ENCODE assay signal across 9 mouse cellular contexts in genomic region chr6:116135971-116136632, GRCm38 (mm10). TPM values are rescaled to one million over a fixed set of nuclear protein-coding genes. Genes with fewer than 3 reads are reported as not detected.
DNase-seq lines count a peak whose midpoint lies in the region; ATAC-seq and TF ChIP-seq lines count a peak whose summit lies in the region.
"Had no signal": no experiment of that assay in that cellular context is flagged by ENCODE, and none has a peak within 500 bp of the region (broad histone marks: within the 10 kb centered on the region; RNA-seq: fewer than 3 reads in every experiment).

No protein-coding gene starts in this region.

- WGBS in kidney, embryonic 15.5 days: 59% methylated on average over 7 of the region's 7 CpGs
- WGBS in heart, embryonic 14.5 days: 42% methylated on average over 7 of the region's 7 CpGs
- WGBS in lung, adult 2 months: 23% methylated on average over 7 of the region's 7 CpGs

- ATAC-seq in kidney, embryonic 15.5 days (replicated peaks; ENCODE audit: low FRiP score): no peak
- peak; percentile 66 for ATAC-seq in activated CD4-positive, CD25-positive, alpha-beta regulatory T cell, adult 4 months
- ATAC-seq in heart, embryonic 14.5 days (ENCODE audit: insufficient number of reproducible peaks, insufficient read depth, low FRiP score, low read depth): no peak

- no peak overlapping the region for H3K9ac ChIP-seq in kidney, embryonic 15.5 days
- no peak overlapping the region for H3K9ac ChIP-seq in heart, embryonic 14.5 days (ENCODE audit: low read length)
- H3K9ac ChIP-seq: limb, embryonic 12.5 days had no signal

- H3K4me2 ChIP-seq in kidney, embryonic 15.5 days: no peak overlapping the region
- H3K4me2 ChIP-seq in heart, embryonic 14.5 days (ENCODE audit: low read length): peak overlapping the region; percentile 24; the same call in 1 of the 2 replicates
- H3K4me2 ChIP-seq: limb, embryonic 12.5 days had no signal

- peak; percentile 9; the same call in 1 of the 2 replicates for TF ChIP-seq CTCF in lung, adult 2 months (IDR thresholded peaks at IDR 0.05; ENCODE audit: insufficient read depth, low read length)

- no peak for TF ChIP-seq POLR2A in lung, adult 2 months (IDR thresholded peaks at IDR 0.05; ENCODE audit: borderline replicate concordance, extremely low read depth, low read depth, low read length)

- H3K4me3 ChIP-seq in kidney, embryonic 15.5 days (replicated peaks): no peak overlapping the region
- no peak overlapping the region for H3K4me3 ChIP-seq in heart, embryonic 14.5 days (ENCODE audit: control insufficient read depth in 1 of 2, insufficient read depth in 1 of 2, low read depth in 1 of 2, low read length in 2 of 2)
- no peak overlapping the region for H3K4me3 ChIP-seq in lung, adult 2 months (replicated peaks; ENCODE audit: extremely low read depth, low read depth, low read length)
- H3K4me3 ChIP-seq: limb, embryonic 12.5 days had no signal

- H3K9me3 ChIP-seq in kidney, embryonic 15.5 days (replicated peaks): no peaks in the 10 kb centered on the region
- H3K9me3 ChIP-seq in heart, embryonic 14.5 days (ENCODE audit: control insufficient read depth, low read length): no peaks in the 10 kb centered on the region
- H3K9me3 ChIP-seq: limb, embryonic 12.5 days had no signal

- H3K36me3 ChIP-seq in kidney, embryonic 15.5 days: peaks cover 7% of the 10 kb centered on the region
- peaks cover 10% of the 10 kb centered on the region for H3K36me3 ChIP-seq in heart, embryonic 14.5 days (ENCODE audit: control insufficient read depth, insufficient read depth, low read length)

- no peaks in the 10 kb centered on the region for H3K27me3 ChIP-seq in kidney, embryonic 15.5 days
- H3K27me3 ChIP-seq in heart, embryonic 14.5 days (ENCODE audit: control insufficient read depth, insufficient read depth, low read length): no peaks in the 10 kb centered on the region
- H3K27me3 ChIP-seq: limb, embryonic 12.5 days had no signal

- no peaks in the 10 kb centered on the region for H3K4me1 ChIP-seq in kidney, embryonic 15.5 days
- peaks cover 0 to 3% of the 10 kb centered on the region in 2 experiments; a peak in 1 of 4 replicates for H3K4me1 ChIP-seq in heart, embryonic 14.5 days (ENCODE audit: control insufficient read depth in 2 of 2, insufficient read depth in 2 of 2, low read length in 2 of 2)
- peaks cover 5% of the 10 kb centered on the region; the same call in 1 of the 2 replicates for H3K4me1 ChIP-seq in lung, adult 2 months (ENCODE audit: control insufficient read depth, insufficient read depth, low read length)

- no peak overlapping the region for H3K27ac ChIP-seq in kidney, embryonic 15.5 days
- no peak overlapping the region for H3K27ac ChIP-seq in heart, embryonic 14.5 days (replicated peaks in 1 of 2; ENCODE audit: control insufficient read depth in 1 of 2, insufficient read depth in 1 of 2, low read depth in 2 of 2, low read length in 2 of 2)
- H3K27ac ChIP-seq: limb, embryonic 12.5 days had no signal

- peak; percentile 34 for DNase-seq in kidney, adult 11 months
- DNase-seq in CD4-positive helper T cell, adult 2 months (ENCODE audit: low read depth, low spot score): peak; percentile 42
- no peak for DNase-seq in lung, adult 2 months
- peak; percentile 53 for DNase-seq in thymus, postnatal 25 days
- no peak for DNase-seq in right cerebral cortex, postnatal 14 days

RNA-seq across cellular contexts. Expression of gene Tmcc1, which starts 57.2 kb away (rescaled TPM):
- 14.4 and 14.7 TPM in 2 replicates for polyA plus RNA-seq in kidney, embryonic 15.5 days (2015; fragmentation: Nextera tagmentation; extraction: Ambion mirVana)
- 10 to 100 TPM; 19.3 to 22.7 TPM for polyA plus RNA-seq in activated CD4-positive, CD25-positive, alpha-beta regulatory T cell, adult 4 months (2017; shearing (Covaris generic))
- polyA plus RNA-seq in heart, embryonic 14.5 days (2014; fragmentation: Nextera tagmentation; extraction: Ambion mirVana): 12.6 and 13.5 TPM in 2 replicates
- polyA plus RNA-seq in lung, adult 2 months (2012; rRNA removed): 10.5 and 16.0 TPM in 2 replicates

Comparison
In these comparisons a context has a peak if more than half of its experiments do, and no peak if none do; other contexts are left out.
1. DNase-seq: peak in kidney, adult 11 months (single experiment), CD4-positive helper T cell, adult 2 months (single experiment) and thymus, postnatal 25 days (single experiment); none in lung, adult 2 months (single experiment) and right cerebral cortex, postnatal 14 days (single experiment).